Mouse (Mus musculus) liver, embryonic 14.5 days (tissue): Measurements from ENCODE around the gene Ppp1r27. TPM values are rescaled to one million over a fixed set of nuclear protein-coding genes. Genes with fewer than 3 reads are reported as not detected.

ENCODE experiments used
- ATAC-seq: fragments of 200-750 bp; cut with Nextera tagmentation; 2 replicates; pipeline ENCODE4 v1.8.0; 2017; ENCODE audit warnings: moderate number of reproducible peaks, mild to moderate bottlenecking, moderate library complexity; ENCODE audit not compliant: insufficient read depth
- DNase-seq, 3 experiments: peaks; one replicate each; pipeline ENCODE4 v3.0.0-alpha.2; 2012 to 2013; ENCODE audit warnings: low read depth in 3 of 3, low spot score in 3 of 3
- H3K27ac ChIP-seq: fragments of 300-500 bp; sonication (generic); 2 replicates; pipeline ENCODE4 v1.5.1; 2014; ENCODE audit warnings: moderate library complexity, mild to moderate bottlenecking, control low read depth, inconsistent platforms
- H3K27me3 ChIP-seq: fragments of 300-500 bp; sonication (generic); 2 replicates; pipeline ENCODE4 v1.6.1; 2014; ENCODE audit warnings: mild to moderate bottlenecking, low read length, moderate library complexity; ENCODE audit not compliant: control insufficient read depth, insufficient read depth
- H3K36me3 ChIP-seq: fragments of 300-500 bp; sonication (generic); replicated peaks from 2 replicates; pipeline ENCODE4 v1.6.1; 2014; ENCODE audit warnings: low read depth; ENCODE audit not compliant: control insufficient read depth, insufficient read depth
- H3K4me1 ChIP-seq, 2 experiments: fragments of 200-500 bp in 1 of 2; fragments of 300-500 bp in 1 of 2; sonication (generic) in 1 of 2; replicated peaks; 2 replicates each; pipeline ENCODE4 v1.6.1; 2012 to 2014; ENCODE audit warnings: antibody characterized with exemption in 1 of 2, inconsistent platforms in 1 of 2, low read length in 1 of 2; ENCODE audit not compliant: control insufficient read depth in 2 of 2, insufficient read depth in 2 of 2
- H3K4me2 ChIP-seq: fragments of 300-500 bp; sonication (generic); 2 replicates; pipeline ENCODE4 v1.6.1; 2014; ENCODE audit warnings: low read depth, mild to moderate bottlenecking, control low read depth, moderate library complexity
- H3K4me3 ChIP-seq, 2 experiments: fragments of 200-500 bp in 1 of 2; fragments of 300-500 bp in 1 of 2; sonication (generic) in 1 of 2; 2 replicates each; pipeline ENCODE4 v1.5.1; 2012 to 2014; ENCODE audit warnings: low read depth in 2 of 2, low read length in 2 of 2, mild to moderate bottlenecking in 2 of 2, control low read depth in 1 of 2, inconsistent platforms in 1 of 2, moderate library complexity in 1 of 2; ENCODE audit not compliant: insufficient read depth in 1 of 2
- H3K9ac ChIP-seq: fragments of 300-500 bp; sonication (generic); replicated peaks from 2 replicates; pipeline ENCODE4 v1.6.1; 2014; ENCODE audit warnings: mild to moderate bottlenecking, control low read depth, moderate library complexity
- H3K9me3 ChIP-seq: fragments of 300-500 bp; sonication (generic); 2 replicates; pipeline ENCODE4 v1.6.1; 2016; ENCODE audit warnings: low read length, mixed read lengths; ENCODE audit not compliant: control insufficient read depth
- CTCF ChIP-seq: IDR thresholded peaks from 2 replicates; pipeline ENCODE4 v1.5.1; 2016; ENCODE audit warnings: antibody characterized with exemption, low read depth, control low read depth
- EP300 ChIP-seq: IDR thresholded peaks from 2 replicates; pipeline ENCODE4 v1.6.1; 2016; ENCODE audit warnings: antibody characterized with exemption, low read depth
- WGBS: fragments of 180-500 bp; shearing (Covaris S2); extraction: QIAGEN DNeasy Blood & Tissue Kit; methylation state at CpG from one replicate; pipeline ENCODE4 v1.1.7; 2014; ENCODE audit not compliant: insufficient replicate concordance; 5-methylcytosine and 5-hydroxymethylcytosine counted together
- polyA plus RNA-seq, 2 experiments: library from polyadenylated mRNA; depleted of rRNA in 1 of 2; stranded (reverse) in 1 of 2; unstranded in 1 of 2; fragments of >200 nt; fragmentation: Nextera tagmentation in 1 of 2; extraction: Ambion mirVana in 1 of 2; gene quantifications; 2 replicates each; pipeline versions ENCODE4 v1.2.1 to v1.2.3; 2012 to 2014

The Ppp1r27 gene
- polyA plus RNA-seq, 2 experiments = not detected

GRCm38 (mm10) chr11:120581490-120582267 is 30.7 kb upstream of the Ppp1r27 start, which contains the start of gene Arhgdia:
Arhgdia (minus strand) TSS chr11:120581624.
- Histone ChIP-seq H3K27me3 (no peaks in the 10 kb centered on the region), H3K4me1 (peaks cover 13 to 17% of the 10 kb centered on the region in 2 experiments), H3K4me2 (peak within 1 kb of the TSS; percentile 98), H3K9ac (peak within 1 kb of the TSS; percentile 86), H3K4me3 (peak within 1 kb of the TSS; percentile 86 to 89), H3K27ac (peak within 1 kb of the TSS; percentile 70), H3K36me3 (peaks cover 35% of the 10 kb centered on the region), H3K9me3 (no peaks in the 10 kb centered on the region)
- ATAC-seq (peak; percentile 72), DNase-seq (peak; percentile 57 to 66 (median 64))
- 2% methylated on average over 71 of the region's 75 CpGs for WGBS
- TF ChIP-seq CTCF (peak; percentile 48), EP300 (no peak)

GRCm38 (mm10) chr11:120580871-120581331 is 30.0 kb upstream of the Ppp1r27 start:
- peaks cover 16 to 19% of the 10 kb centered on the region in 2 experiments for H3K4me1 ChIP-seq
- no peak for TF ChIP-seq EP300
- TF ChIP-seq CTCF = no peak
- H3K27ac ChIP-seq = peak overlapping the region; percentile 70
- no peaks in the 10 kb centered on the region for H3K9me3 ChIP-seq
- no peak for DNase-seq
- H3K4me2 ChIP-seq = peak overlapping the region; percentile 98
- peaks cover 29% of the 10 kb centered on the region for H3K36me3 ChIP-seq
- H3K27me3 ChIP-seq = no peaks in the 10 kb centered on the region
- peak overlapping the region; percentile 86 for H3K9ac ChIP-seq
- H3K4me3 ChIP-seq = peak overlapping the region; percentile 86 to 89
- peak; percentile 71 for ATAC-seq
- WGBS = under 1% methylated on average over 44 of the region's 44 CpGs

- TF ChIP-seq EP300 (no peak), CTCF (no peak)
- Histone ChIP-seq H3K9ac (peak overlapping the region; percentile 86), H3K9me3 (no peaks in the 10 kb centered on the region), H3K4me2 (peak overlapping the region; percentile 98), H3K36me3 (peaks cover 22% of the 10 kb centered on the region), H3K27ac (peak overlapping the region; percentile 70), H3K4me1 (peaks cover 16 to 19% of the 10 kb centered on the region in 2 experiments), H3K27me3 (no peaks in the 10 kb centered on the region), H3K4me3 (peak overlapping the region; percentile 86 to 89)
- WGBS = 41% methylated on average over 7 of the region's 7 CpGs
- DNase-seq (no peak), ATAC-seq (no peak)
Observed at GRCm38 (mm10) chr11:120580190-120580589, 29.3 kb upstream of the Ppp1r27 start.

GRCm38 (mm10) chr11:120579316-120580107 is 28.6 kb upstream of the Ppp1r27 start:
- Histone ChIP-seq H3K4me3 (peak overlapping the region; percentile 86 to 89), H3K4me2 (peak overlapping the region; percentile 98), H3K36me3 (peaks cover 18% of the 10 kb centered on the region), H3K9me3 (no peaks in the 10 kb centered on the region), H3K27ac (no peak overlapping the region; the same call in 1 of the 2 replicates), H3K27me3 (no peaks in the 10 kb centered on the region), H3K9ac (no peak overlapping the region), H3K4me1 (peaks cover 18 to 21% of the 10 kb centered on the region in 2 experiments)
- ATAC-seq = no peak
- WGBS = 57% methylated on average over 15 of the region's 15 CpGs
- TF ChIP-seq CTCF (peak; percentile 95), EP300 (no peak)
- peak in 1 of 3 experiments; percentile 56 for DNase-seq
